Mouse (Mus musculus) E14TG2a.4 (cell line): Measurements from ENCODE around the gene Lamb3.

ENCODE experiments used
- H3K27me3 ChIP-seq: 2 replicates; pipeline ENCODE4 v1.6.1; 2014; ENCODE audit warnings: low read length, control low read depth; ENCODE audit not compliant: insufficient read depth
- H3K36me3 ChIP-seq: 2 replicates; pipeline ENCODE4 v1.6.1; 2014; ENCODE audit warnings: low read length, control low read depth; ENCODE audit not compliant: insufficient read depth
- H3K4me1 ChIP-seq: replicated peaks from 2 replicates; pipeline ENCODE4 v1.6.1; 2014; ENCODE audit warnings: low read depth, low read length, control low read depth
- H3K4me3 ChIP-seq: replicated peaks from 2 replicates; pipeline ENCODE4 v1.5.1; 2014; ENCODE audit warnings: mild to moderate bottlenecking, low read length
- H3K9me3 ChIP-seq: 2 replicates; pipeline ENCODE4 v1.6.1; 2014; ENCODE audit warnings: low read length, control low read depth
- CTCF ChIP-seq: conservative IDR thresholded peaks from 2 replicates; pipeline ENCODE4 v1.5.1; 2014; ENCODE audit warnings: low read length
- NANOG ChIP-seq: IDR thresholded peaks from 2 replicates; pipeline ENCODE4 v1.6.1; 2014; ENCODE audit warnings: borderline replicate concordance, low read length, mixed read lengths
- POU5F1 ChIP-seq: IDR thresholded peaks from 2 replicates; pipeline ENCODE4 v1.6.1; 2014; ENCODE audit warnings: low read length, borderline replicate concordance

The Lamb3 gene

GRCm38 (mm10) chr1:193350546-193350801, 143.0 kb downstream of the Lamb3 start:
- no peaks in the 10 kb centered on the region for H3K36me3 ChIP-seq
- peaks cover 7% of the 10 kb centered on the region; the same call in 1 of the 2 replicates for H3K27me3 ChIP-seq
- no peak for TF ChIP-seq CTCF
- TF ChIP-seq NANOG = no peak
- no peak for TF ChIP-seq POU5F1
- peaks cover 4% of the 10 kb centered on the region; the same call in 1 of the 2 replicates for H3K4me1 ChIP-seq
- H3K9me3 ChIP-seq = no peaks in the 10 kb centered on the region
- no peak overlapping the region for H3K4me3 ChIP-seq

DNA sequence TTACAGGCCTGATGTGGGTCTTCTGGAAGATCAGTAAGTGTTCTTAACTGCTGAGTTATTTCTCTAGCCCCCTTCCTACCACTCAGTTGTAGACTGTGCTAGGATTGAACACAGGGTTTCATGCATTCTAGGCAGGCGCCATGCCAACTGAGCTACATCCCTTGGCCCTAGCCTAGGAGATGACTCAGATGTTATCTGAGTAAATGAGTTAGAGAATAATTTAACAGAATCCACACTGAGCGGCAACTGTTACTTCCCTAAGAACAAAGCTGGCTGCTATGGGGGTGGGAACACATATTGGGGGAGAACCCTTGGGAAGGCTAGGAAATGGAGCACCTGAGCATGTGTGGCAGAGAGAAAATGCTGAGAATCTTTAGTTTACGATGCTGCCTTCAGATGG, 144.1 kb downstream of the Lamb3 start:
- no peak for TF ChIP-seq CTCF
- TF ChIP-seq NANOG = no peak
- no peak for TF ChIP-seq POU5F1
- Histone ChIP-seq H3K4me1 (peaks cover 4% of the 10 kb centered on the region; the same call in 1 of the 2 replicates), H3K4me3 (no peak overlapping the region), H3K9me3 (no peaks in the 10 kb centered on the region), H3K27me3 (peaks cover 7% of the 10 kb centered on the region), H3K36me3 (no peaks in the 10 kb centered on the region)

DNA sequence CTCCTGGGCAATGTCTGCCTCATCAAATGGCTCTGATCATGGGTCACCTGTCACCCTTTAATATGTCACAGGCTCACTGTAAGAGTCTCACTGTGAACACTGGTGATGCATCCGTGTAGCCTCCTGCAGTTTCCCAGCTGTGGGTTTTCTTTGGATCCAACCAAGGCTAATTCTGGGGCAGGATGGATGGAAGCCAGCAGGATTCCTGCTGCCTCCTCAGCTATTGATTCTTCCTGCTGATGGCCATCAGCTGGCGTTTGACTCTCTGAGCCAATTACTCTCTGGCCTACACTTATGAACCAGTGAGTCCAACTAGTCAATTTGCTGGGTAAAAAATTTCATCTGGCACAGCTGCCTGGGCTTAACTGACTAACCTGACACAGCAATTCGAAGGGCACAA, 151.7 kb downstream of the Lamb3 start:
- Histone ChIP-seq H3K4me1 (peaks cover 4% of the 10 kb centered on the region; the same call in 1 of the 2 replicates), H3K9me3 (no peaks in the 10 kb centered on the region), H3K4me3 (no peak overlapping the region), H3K27me3 (peaks cover 36% of the 10 kb centered on the region), H3K36me3 (no peaks in the 10 kb centered on the region)
- TF ChIP-seq NANOG (no peak), CTCF (no peak)

GRCm38 (mm10) chr1:193361181-193361580, 153.7 kb downstream of the Lamb3 start:
- H3K9me3 ChIP-seq = no peaks in the 10 kb centered on the region
- TF ChIP-seq NANOG = no peak
- TF ChIP-seq CTCF = no peak
- no peak for TF ChIP-seq POU5F1
- no peaks in the 10 kb centered on the region for H3K36me3 ChIP-seq
- H3K4me1 ChIP-seq = no peaks in the 10 kb centered on the region
- peaks cover 46% of the 10 kb centered on the region for H3K27me3 ChIP-seq
- H3K4me3 ChIP-seq = no peak overlapping the region

DNA sequence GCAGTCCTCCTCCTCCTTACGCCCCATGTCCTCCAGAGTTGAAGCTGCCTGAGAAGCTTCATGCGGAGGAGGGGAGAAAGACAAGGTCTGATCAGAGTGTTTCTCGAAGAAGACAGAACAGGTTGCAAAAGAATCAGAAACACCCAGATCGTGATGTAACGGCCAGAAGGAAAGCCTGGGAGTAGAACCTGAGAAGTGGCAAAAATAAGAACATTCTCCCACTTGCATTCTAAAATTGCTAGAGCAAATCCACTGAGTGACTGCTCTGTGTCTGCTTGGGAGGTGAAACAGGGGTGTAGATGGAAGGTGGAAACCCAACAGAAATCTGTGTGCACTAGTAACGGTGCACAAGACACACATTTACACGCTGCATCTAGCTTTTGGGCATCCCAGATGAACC, 154.6 kb downstream of the Lamb3 start:
- no peaks in the 10 kb centered on the region for H3K4me1 ChIP-seq
- no peaks in the 10 kb centered on the region for H3K36me3 ChIP-seq
- no peak overlapping the region for H3K4me3 ChIP-seq
- no peaks in the 10 kb centered on the region for H3K9me3 ChIP-seq
- no peak for TF ChIP-seq NANOG
- TF ChIP-seq CTCF = no peak
- TF ChIP-seq POU5F1 = no peak
- H3K27me3 ChIP-seq = peaks cover 54% of the 10 kb centered on the region

DNA sequence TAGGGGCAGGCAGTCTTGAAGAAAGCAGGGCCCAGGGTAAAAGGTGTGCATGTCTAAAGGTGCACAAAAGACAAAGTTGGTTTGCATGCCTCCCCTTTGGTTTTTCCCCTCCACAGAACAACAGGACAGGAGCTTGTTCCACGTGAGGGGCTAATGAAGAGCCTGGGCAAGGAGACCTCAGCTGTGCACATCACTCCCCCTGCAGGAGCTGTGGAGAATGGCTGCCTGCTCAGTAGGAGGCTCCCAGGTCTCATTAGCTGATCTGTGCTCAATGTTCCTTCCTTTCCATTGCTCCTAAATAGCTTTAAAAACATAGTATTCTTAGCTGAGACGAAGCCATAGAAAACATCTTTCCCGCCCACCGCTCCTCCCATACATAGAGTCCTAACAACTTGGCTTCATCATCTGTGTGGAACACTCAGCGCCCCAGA, 156.3 kb downstream of the Lamb3 start:
- Histone ChIP-seq H3K4me3 (no peak overlapping the region), H3K36me3 (no peaks in the 10 kb centered on the region), H3K27me3 (peaks cover 65% of the 10 kb centered on the region), H3K9me3 (no peaks in the 10 kb centered on the region), H3K4me1 (peaks cover 7% of the 10 kb centered on the region; the same call in 1 of the 2 replicates)
- TF ChIP-seq NANOG (no peak), CTCF (peak; percentile 64), POU5F1 (no peak)

DNA sequence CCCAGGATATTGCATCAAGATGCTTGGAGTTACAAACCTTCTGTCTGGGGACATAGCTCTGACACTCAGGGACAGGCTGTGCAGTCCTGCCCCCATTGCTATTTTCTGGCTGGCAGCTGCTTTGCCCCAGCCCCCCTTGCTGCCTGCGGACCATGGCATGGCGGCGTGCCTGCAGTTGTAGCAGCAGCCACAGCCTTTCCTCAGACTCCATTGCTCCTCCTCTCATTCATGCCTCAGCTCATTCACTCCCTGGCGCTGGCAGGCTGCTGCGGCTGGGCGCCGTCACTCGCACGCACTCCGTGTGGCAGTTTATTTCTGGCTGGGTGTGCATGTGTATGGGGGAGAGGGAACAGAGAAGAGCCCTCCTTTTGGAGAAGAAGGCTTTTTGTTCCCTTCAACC, 160.6 kb downstream of the Lamb3 start:
- no peak for TF ChIP-seq CTCF
- no peak for TF ChIP-seq POU5F1
- no peak for TF ChIP-seq NANOG
- Histone ChIP-seq H3K4me3 (peak overlapping the region; percentile 29; the same call in 1 of the 2 replicates), H3K4me1 (peaks cover 7% of the 10 kb centered on the region; the same call in 1 of the 2 replicates), H3K27me3 (peaks cover 50% of the 10 kb centered on the region), H3K9me3 (peaks cover 1% of the 10 kb centered on the region), H3K36me3 (no peaks in the 10 kb centered on the region)

DNA sequence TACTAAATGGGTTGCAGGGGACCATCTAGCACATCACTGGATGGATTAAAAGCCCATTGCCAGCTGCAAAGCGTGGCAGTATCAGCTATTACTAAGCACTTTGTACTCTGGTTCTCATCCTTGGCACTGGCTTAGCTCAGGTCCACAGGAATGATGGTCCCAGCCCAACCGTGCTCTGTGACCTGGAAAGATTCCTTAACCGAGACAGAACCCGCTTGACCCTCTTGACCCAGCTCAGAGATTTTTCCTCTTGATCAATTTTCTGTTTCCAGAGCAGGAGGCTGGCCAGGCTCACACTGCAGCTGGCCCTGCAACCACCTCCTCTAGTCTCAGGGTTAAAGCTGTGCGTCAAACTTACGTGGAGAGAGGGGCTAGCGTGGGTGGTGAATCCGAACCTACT, 161.6 kb downstream of the Lamb3 start:
- Histone ChIP-seq H3K36me3 (no peaks in the 10 kb centered on the region), H3K4me3 (no peak overlapping the region), H3K9me3 (peaks cover 12% of the 10 kb centered on the region), H3K27me3 (peaks cover 47% of the 10 kb centered on the region), H3K4me1 (peaks cover 7% of the 10 kb centered on the region; the same call in 1 of the 2 replicates)
- TF ChIP-seq POU5F1 (no peak), NANOG (no peak), CTCF (no peak)

DNA sequence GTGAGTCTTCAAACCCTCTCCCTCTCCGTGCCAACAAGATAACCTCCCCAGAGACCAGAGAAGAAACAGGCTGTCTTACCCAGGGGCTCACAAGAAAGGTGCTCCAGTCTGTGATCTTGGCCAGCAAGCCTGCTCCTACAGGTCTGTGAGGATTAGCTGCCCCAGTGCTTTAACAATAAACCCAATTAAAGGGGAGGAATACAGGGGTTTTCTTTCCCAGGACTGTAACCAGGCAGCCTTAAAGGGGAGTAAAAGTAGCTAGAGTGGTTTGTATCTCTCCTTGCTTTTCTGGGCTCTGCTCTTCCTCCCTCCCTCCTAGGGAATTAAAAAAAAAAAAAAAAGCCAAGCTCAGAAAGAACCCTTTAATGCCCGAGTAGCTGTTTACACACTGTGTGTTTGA, 162.6 kb downstream of the Lamb3 start, which contains the start of gene Camk1g:
Gene Camk1g, minus strand, starts transcription at position 203 of the 400 bp plus-strand sequence.
- Histone ChIP-seq H3K27me3 (peaks cover 47% of the 10 kb centered on the region), H3K4me3 (no peak within 1 kb of the TSS), H3K4me1 (peaks cover 7% of the 10 kb centered on the region; the same call in 1 of the 2 replicates), H3K36me3 (no peaks in the 10 kb centered on the region), H3K9me3 (peaks cover 20% of the 10 kb centered on the region)
- no peak for TF ChIP-seq POU5F1
- TF ChIP-seq NANOG = no peak
- no peak for TF ChIP-seq CTCF
